Mouse (Mus musculus): ENCODE data around the gene Scyl2.

The Scyl2 gene

GRCm38 (mm10) chr10:89599311-89599710 lies 86.8 kb downstream of the Scyl2 start:
- intact Hi-C loops (cut with DNase I), result loop anchor here (10.0 kb wide), 1 partner anchor 65 kb away; the partner anchor contains the start of gene Nr1h4

GRCm38 (mm10) chr10:89597275-89597674 lies 88.8 kb downstream of the Scyl2 start:
- intact Hi-C loops (cut with DNase I), result loop anchor here (10.0 kb wide), 1 partner anchor 62 kb away; the partner anchor contains the start of gene Nr1h4

GRCm38 (mm10) chr10:89595935-89596334 lies 90.2 kb downstream of the Scyl2 start:
- intact Hi-C loops (cut with DNase I), result loop anchor here (10.0 kb wide), 1 partner anchor 61 kb away; the partner anchor contains the start of gene Nr1h4

GRCm38 (mm10) chr10:89595514-89595913 lies 90.6 kb downstream of the Scyl2 start:
- intact Hi-C loops (cut with DNase I), result loop anchor here (10.0 kb wide), 1 partner anchor 61 kb away; the partner anchor contains the start of gene Nr1h4

- intact Hi-C loops (cut with DNase I), result loop anchor here (10.0 kb wide), 1 partner anchor 60 kb away; the partner anchor contains the start of gene Nr1h4
These were observed 91.8 kb downstream of the Scyl2 start for GRCm38 (mm10) chr10:89594309-89594708.

- intact Hi-C loops (cut with DNase I), result loop anchor here (10.0 kb wide), 1 partner anchor 58 kb away; the partner anchor contains the start of gene Nr1h4
These were observed 93.3 kb downstream of the Scyl2 start for GRCm38 (mm10) chr10:89592797-89593196.

GRCm38 (mm10) chr10:89589877-89590276 lies 96.2 kb downstream of the Scyl2 start:
- intact Hi-C loops (cut with DNase I), result loop anchor here (10.0 kb wide), 1 partner anchor 55 kb away; the partner anchor contains the start of gene Nr1h4

All from adrenal gland (tissue).